Mouse (Mus musculus) right cerebral cortex, adult 18-20 months (tissue): ENCODE results near the gene Gpatch4.

ENCODE experiments used
- DNase-seq: peaks from one replicate; pipeline ENCODE4 v3.0.0; 2022; ENCODE audit warnings: mixed read lengths

Gpatch4 gene

GRCm38 (mm10) chr3:88101736-88102135 is 58.8 kb downstream of the Gpatch4 start:
- DNase-seq, result no peak

DNA sequence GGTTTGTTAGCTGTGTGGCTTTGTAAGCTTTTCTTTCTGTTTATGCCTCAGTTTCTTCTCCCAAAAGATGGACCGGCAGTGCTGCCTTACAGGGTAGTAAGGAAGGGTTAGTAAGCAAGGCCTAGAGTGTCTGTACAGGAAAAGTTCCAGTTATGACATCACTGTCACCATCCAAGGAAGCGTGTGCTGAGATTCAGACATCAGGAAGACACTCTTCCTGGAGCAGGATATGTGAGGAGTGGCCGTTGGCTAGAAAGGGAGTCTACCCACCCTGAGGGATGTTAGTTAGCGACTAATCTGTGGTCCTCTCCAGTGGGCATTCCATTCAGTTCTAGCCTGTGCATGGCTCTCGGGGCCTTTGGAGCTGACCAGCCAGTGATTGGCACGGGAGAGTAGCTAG is 59.3 kb downstream of the Gpatch4 start:
- no peak for DNase-seq

DNA sequence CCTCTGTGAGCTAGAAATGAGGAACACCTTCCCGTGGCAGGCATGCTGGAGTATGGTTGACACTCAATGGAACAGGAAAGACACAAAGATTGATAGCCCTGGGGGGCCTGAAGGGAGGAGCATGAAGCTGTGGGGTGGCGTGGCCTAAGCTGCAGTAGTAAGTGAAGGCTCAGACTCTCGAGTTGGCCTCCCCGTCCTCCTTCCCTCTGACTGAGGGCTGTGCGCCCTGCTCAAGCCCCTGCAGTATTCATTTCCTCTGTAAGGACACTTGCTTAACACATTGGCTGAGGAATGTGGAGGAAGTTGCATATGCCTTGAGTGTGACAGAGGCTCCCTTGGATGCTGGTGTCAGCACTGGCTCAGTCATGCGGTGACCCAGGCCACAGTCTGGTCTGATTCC is 59.7 kb downstream of the Gpatch4 start:
- DNase-seq, result no peak
